Mouse (Mus musculus): ENCODE data around the gene Farsa. TPM values are rescaled to one million over a fixed set of nuclear protein-coding genes. Genes with fewer than 3 reads are reported as not detected.
"Not testable (repeated sequence)": the region's sequence is repeated elsewhere in the genome, so short reads cannot be mapped to it uniquely, and the experiment has no call there.

Gene Farsa
- polyA plus RNA-seq, 1 experiment from 2014 or later, result 112 TPM

DNA sequence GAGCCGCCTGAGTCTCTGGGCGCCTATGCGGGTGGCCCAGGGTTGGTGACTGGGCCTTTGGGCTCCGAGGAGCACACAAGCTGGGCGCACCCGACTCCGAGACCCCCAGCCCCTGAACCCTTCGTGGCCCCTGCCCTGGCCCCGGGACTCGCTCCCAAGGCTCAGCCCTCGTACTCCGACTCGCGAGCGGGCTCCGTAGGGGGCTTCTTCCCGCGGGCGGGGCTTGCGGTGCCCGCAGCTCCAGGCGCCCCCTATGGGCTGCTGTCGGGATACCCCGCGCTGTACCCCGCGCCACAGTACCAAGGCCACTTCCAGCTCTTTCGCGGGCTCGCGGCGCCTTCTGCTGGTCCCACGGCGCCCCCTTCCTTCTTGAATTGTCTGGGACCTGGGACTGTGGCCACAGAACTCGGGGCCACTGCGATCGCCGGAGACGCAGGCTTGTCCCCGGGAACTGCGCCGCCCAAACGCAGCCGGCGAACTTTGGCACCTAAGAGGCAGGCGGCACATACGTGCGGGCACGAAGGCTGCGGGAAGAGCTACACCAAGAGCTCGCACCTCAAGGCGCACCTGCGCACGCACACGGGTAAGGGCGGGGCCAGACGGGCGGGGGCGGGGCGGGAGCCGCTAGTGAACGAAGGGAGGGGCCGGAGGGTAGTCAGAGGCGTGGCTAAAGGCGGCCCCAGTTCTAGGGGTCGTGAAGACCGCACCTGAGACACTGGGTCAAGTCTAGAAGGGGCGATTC, 46.3 kb downstream of the Farsa start:
- Histone ChIP-seq H3K27me3 (replicated peaks; ENCODE audit: control insufficient read depth, insufficient read depth, low read length) (0 out of 2 replicates have a peak, but pooled peaks cover 5% of the 10 kb centered on the region), H3K4me1 (ENCODE audit: control insufficient read depth, insufficient read depth, low read depth, low read length) (peaks cover 10% of the 10 kb centered on the region)

GRCm38 (mm10) chr8:84904351-84904750, 47.6 kb downstream of the Farsa start:
- WGBS, result 91% methylated on average over 7 of the region's 7 CpGs
- peaks cover 18% of the 10 kb centered on the region for H3K4me1 ChIP-seq (ENCODE audit: control insufficient read depth, insufficient read depth, low read depth, low read length)
- H3K27me3 ChIP-seq (replicated peaks; ENCODE audit: control insufficient read depth, insufficient read depth, low read length), result 0 out of 2 replicates have a peak, but pooled peaks cover 5% of the 10 kb centered on the region
- H3K9me3 ChIP-seq (ENCODE audit: control insufficient read depth, low read length), result no peaks in the 10 kb centered on the region
- no peak for ATAC-seq
- H3K4me2 ChIP-seq (ENCODE audit: low read length), result no peak overlapping the region
- no peaks in the 10 kb centered on the region for H3K36me3 ChIP-seq (ENCODE audit: control insufficient read depth, insufficient read depth, low read length)
- no peak overlapping the region for H3K27ac ChIP-seq (ENCODE audit: low read depth, low read length)
- H3K9ac ChIP-seq (ENCODE audit: low read depth, low read length), result no peak overlapping the region
- H3K4me3 ChIP-seq (ENCODE audit: low read length), result no peak overlapping the region

More for the DNA sequence above, 46.3 kb downstream of the Farsa start:
- Histone ChIP-seq H3K36me3 (ENCODE audit: control insufficient read depth, insufficient read depth, low read length) (no peaks in the 10 kb centered on the region), H3K4me2 (ENCODE audit: low read length) (peak overlapping the region; percentile 98), H3K9ac (ENCODE audit: low read depth, low read length) (peak overlapping the region; percentile 74), H3K4me3 (ENCODE audit: low read length) (peak overlapping the region; percentile 54), H3K27ac (ENCODE audit: low read depth, low read length) (0 out of 2 replicates have a peak overlapping the region, but pooled peaks have one; percentile 5), H3K9me3 (ENCODE audit: control insufficient read depth, low read length) (no peaks in the 10 kb centered on the region)
- peak; percentile 87 for ATAC-seq
- 1% methylated on average over 62 of the region's 68 CpGs for WGBS

GRCm38 (mm10) chr8:84907037-84907436, 50.2 kb downstream of the Farsa start:
- 93% methylated on average over 9 of the region's 9 CpGs for WGBS
- no peak for ATAC-seq

GRCm38 (mm10) chr8:84907493-84907892, 50.7 kb downstream of the Farsa start:
- Histone ChIP-seq H3K4me1 (ENCODE audit: control insufficient read depth, insufficient read depth, low read depth, low read length) (peaks cover 17% of the 10 kb centered on the region), H3K36me3 (ENCODE audit: control insufficient read depth, insufficient read depth, low read length) (peaks cover 15% of the 10 kb centered on the region), H3K27ac (ENCODE audit: low read depth, low read length) (no peak overlapping the region), H3K4me3 (ENCODE audit: low read length) (no peak overlapping the region), H3K4me2 (ENCODE audit: low read length) (no peak overlapping the region), H3K9me3 (ENCODE audit: control insufficient read depth, low read length) (no peaks in the 10 kb centered on the region), H3K27me3 (replicated peaks; ENCODE audit: control insufficient read depth, insufficient read depth, low read length) (peaks cover 5% of the 10 kb centered on the region; the same call in 1 of the 2 replicates), H3K9ac (ENCODE audit: low read depth, low read length) (no peak overlapping the region)
- WGBS, result 80% methylated on average over 8 of the region's 8 CpGs
- ATAC-seq, result no peak

More at GRCm38 (mm10) chr8:84907037-84907436, 50.2 kb downstream of the Farsa start:
- no peak overlapping the region for H3K27ac ChIP-seq (ENCODE audit: low read depth, low read length)
- peaks cover 12% of the 10 kb centered on the region; the same call in 1 of the 2 replicates for H3K36me3 ChIP-seq (ENCODE audit: control insufficient read depth, insufficient read depth, low read length)
- no peak overlapping the region for H3K4me2 ChIP-seq (ENCODE audit: low read length)
- H3K4me1 ChIP-seq (ENCODE audit: control insufficient read depth, insufficient read depth, low read depth, low read length), result peaks cover 18% of the 10 kb centered on the region
- 0 out of 2 replicates have a peak, but pooled peaks cover 5% of the 10 kb centered on the region for H3K27me3 ChIP-seq (replicated peaks; ENCODE audit: control insufficient read depth, insufficient read depth, low read length)
- no peaks in the 10 kb centered on the region for H3K9me3 ChIP-seq (ENCODE audit: control insufficient read depth, low read length)
- H3K9ac ChIP-seq (ENCODE audit: low read depth, low read length), result no peak overlapping the region
- no peak overlapping the region for H3K4me3 ChIP-seq (ENCODE audit: low read length)

DNA sequence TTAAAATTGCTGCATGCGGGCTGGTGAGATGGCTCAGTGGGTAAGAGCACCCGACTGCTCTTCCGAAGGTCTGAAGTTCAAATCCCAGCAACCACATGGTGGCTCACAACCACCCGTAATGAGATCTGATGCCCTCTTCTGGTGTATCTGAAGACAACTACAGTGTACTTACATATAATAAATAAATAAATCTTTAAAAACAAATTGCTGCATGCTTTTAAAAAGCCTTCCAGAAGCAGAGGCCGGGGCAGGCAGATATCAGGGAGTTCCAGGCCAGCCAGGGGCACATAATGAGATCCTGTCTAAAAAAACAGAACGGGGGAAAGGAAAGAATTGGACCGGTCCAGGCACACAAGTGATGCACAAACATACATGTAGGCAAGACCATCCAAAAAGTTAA, 51.2 kb downstream of the Farsa start:
- WGBS, result 22% methylated on average over 6 of the region's 7 CpGs
- not testable (repeated sequence) for H3K27ac ChIP-seq (ENCODE audit: low read depth, low read length); H3K27me3 ChIP-seq (replicated peaks; ENCODE audit: control insufficient read depth, insufficient read depth, low read length); H3K9ac ChIP-seq (ENCODE audit: low read depth, low read length); ATAC-seq; H3K9me3 ChIP-seq (ENCODE audit: control insufficient read depth, low read length)
- H3K4me1 ChIP-seq (ENCODE audit: control insufficient read depth, insufficient read depth, low read depth, low read length), result peaks cover 14% of the 10 kb centered on the region
- peak overlapping the region; percentile 59 for H3K4me2 ChIP-seq (ENCODE audit: low read length)
- H3K36me3 ChIP-seq (ENCODE audit: control insufficient read depth, insufficient read depth, low read length), result peaks cover 20% of the 10 kb centered on the region
- peak overlapping the region; percentile 43; the same call in 1 of the 2 replicates for H3K4me3 ChIP-seq (ENCODE audit: low read length)

GRCm38 (mm10) chr8:84908421-84909161, 51.8 kb downstream of the Farsa start, which contains the start of gene Dnase2a:
Gene Dnase2a, plus strand, starts transcription at chr8:84908560.
- H3K9ac ChIP-seq (ENCODE audit: low read depth, low read length), result peak within 1 kb of the TSS; percentile 60
- WGBS, result 2% methylated on average over 45 of the region's 45 CpGs
- peaks cover 5% of the 10 kb centered on the region; the same call in 1 of the 2 replicates for H3K27me3 ChIP-seq (replicated peaks; ENCODE audit: control insufficient read depth, insufficient read depth, low read length)
- H3K27ac ChIP-seq (ENCODE audit: low read depth, low read length), result no peak within 1 kb of the TSS
- peak within 1 kb of the TSS; percentile 43 for H3K4me3 ChIP-seq (ENCODE audit: low read length)
- H3K36me3 ChIP-seq (ENCODE audit: control insufficient read depth, insufficient read depth, low read length), result peaks cover 22% of the 10 kb centered on the region
- H3K9me3 ChIP-seq (ENCODE audit: control insufficient read depth, low read length), result no peaks in the 10 kb centered on the region
- peak within 1 kb of the TSS; percentile 59 for H3K4me2 ChIP-seq (ENCODE audit: low read length)
- H3K4me1 ChIP-seq (ENCODE audit: control insufficient read depth, insufficient read depth, low read depth, low read length), result peaks cover 11% of the 10 kb centered on the region
- peak; percentile 83 for ATAC-seq

- Histone ChIP-seq H3K4me3 (ENCODE audit: low read length) (peak overlapping the region; percentile 43), H3K9me3 (ENCODE audit: control insufficient read depth, low read length) (no peaks in the 10 kb centered on the region), H3K4me2 (ENCODE audit: low read length) (peak overlapping the region; percentile 59), H3K9ac (ENCODE audit: low read depth, low read length) (peak overlapping the region; percentile 60), H3K27me3 (replicated peaks; ENCODE audit: control insufficient read depth, insufficient read depth, low read length) (peaks cover 1% of the 10 kb centered on the region; the same call in 1 of the 2 replicates), H3K36me3 (ENCODE audit: control insufficient read depth, insufficient read depth, low read length) (peaks cover 26% of the 10 kb centered on the region), H3K4me1 (ENCODE audit: control insufficient read depth, insufficient read depth, low read depth, low read length) (peaks cover 10% of the 10 kb centered on the region; the same call in 1 of the 2 replicates), H3K27ac (ENCODE audit: low read depth, low read length) (no peak overlapping the region)
- WGBS, result 46% methylated on average over 20 of the region's 20 CpGs
- peak; percentile 21; the same call in 1 of the 2 replicates for ATAC-seq
Measured at GRCm38 (mm10) chr8:84909162-84909767, 52.5 kb downstream of the Farsa start.

- no peaks in the 10 kb centered on the region; the same call in 1 of the 2 replicates for H3K27me3 ChIP-seq (replicated peaks; ENCODE audit: control insufficient read depth, insufficient read depth, low read length)
- ATAC-seq, result no peak
- no peak overlapping the region for H3K27ac ChIP-seq (ENCODE audit: low read depth, low read length)
- peaks cover 33% of the 10 kb centered on the region for H3K36me3 ChIP-seq (ENCODE audit: control insufficient read depth, insufficient read depth, low read length)
- no peak overlapping the region for H3K4me2 ChIP-seq (ENCODE audit: low read length)
- H3K9ac ChIP-seq (ENCODE audit: low read depth, low read length), result no peak overlapping the region
- H3K4me1 ChIP-seq (ENCODE audit: control insufficient read depth, insufficient read depth, low read depth, low read length), result peaks cover 10% of the 10 kb centered on the region; the same call in 1 of the 2 replicates
- WGBS, result 90% methylated on average over 5 of the region's 5 CpGs
- H3K9me3 ChIP-seq (ENCODE audit: control insufficient read depth, low read length), result no peaks in the 10 kb centered on the region
- H3K4me3 ChIP-seq (ENCODE audit: low read length), result no peak overlapping the region
Measured at GRCm38 (mm10) chr8:84909949-84910348, 53.2 kb downstream of the Farsa start.

Data from hindbrain, embryonic 16.5 days (tissue).